Comparison of ENCODE assay signal across 19 mouse cellular contexts in the genomic region with DNA sequence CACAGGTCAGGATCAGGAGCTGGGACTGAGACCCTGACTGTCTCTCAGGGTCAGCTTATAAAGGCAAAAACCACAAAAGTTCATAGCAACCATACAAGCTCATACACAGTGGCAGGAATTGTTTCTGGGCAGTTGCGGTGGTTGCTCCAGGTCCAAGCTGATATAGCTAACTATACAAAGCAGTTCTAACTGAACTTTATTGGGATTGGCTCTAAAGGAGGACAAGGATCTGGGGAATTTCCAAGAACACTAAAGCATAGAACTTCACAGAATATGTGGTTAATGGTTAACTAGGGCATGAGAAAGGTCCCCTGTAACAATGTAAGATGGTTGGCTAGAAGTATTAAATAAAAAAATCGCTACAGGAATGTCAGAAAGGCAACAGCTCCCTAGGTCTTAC.
DNase-seq lines count a peak whose midpoint lies in the region; ATAC-seq and TF ChIP-seq lines count a peak whose summit lies in the region.
"Had no signal": no experiment of that assay in that cellular context is flagged by ENCODE, and none has a peak within 500 bp of the region (broad histone marks: within the 10 kb centered on the region; RNA-seq: fewer than 3 reads in every experiment).

No protein-coding gene starts in this region.

- DNase-seq in kidney, adult 18-20 months, result no peak
- peak; percentile 39 for DNase-seq in Muller cell, postnatal 12 days (ENCODE audit: inconsistent ontology term)
- no peak for DNase-seq in stomach, postnatal 0 days (ENCODE audit: low spot score)
- no peak for DNase-seq in left cerebral cortex, postnatal 36 days (ENCODE audit: low spot score in 2 of 2)
- DNase-seq: adrenal gland, postnatal 10 days; cerebellum, adult 11 months; cerebellum, adult 8-10 months; cerebellum, postnatal 14 days; gastrocnemius, postnatal 14 days; heart, adult 2 months; heart, postnatal 14 days had no signal

- no peak overlapping the region for H3K27ac ChIP-seq in kidney, embryonic 16.5 days (ENCODE audit: low read length)
- H3K27ac ChIP-seq in intestine, embryonic 16.5 days (ENCODE audit: low read length), result no peak overlapping the region
- no peak overlapping the region for H3K27ac ChIP-seq in stomach, postnatal 0 days (replicated peaks)
- H3K27ac ChIP-seq: embryonic facial prominence, embryonic 13.5 days; forebrain, embryonic 12.5 days; heart, adult 2 months; heart, embryonic 15.5 days; hindbrain, embryonic 13.5 days had no signal

- no peak for TF ChIP-seq CTCF in stomach, postnatal 0 days (IDR thresholded peaks at IDR 0.05; ENCODE audit: low read depth)

- H3K9ac ChIP-seq in kidney, embryonic 16.5 days (replicated peaks; ENCODE audit: low read length), result no peak overlapping the region
- no peak overlapping the region for H3K9ac ChIP-seq in intestine, embryonic 16.5 days (ENCODE audit: low read depth, low read length)
- H3K9ac ChIP-seq in stomach, postnatal 0 days (ENCODE audit: low read length), result no peak overlapping the region
- H3K9ac ChIP-seq: embryonic facial prominence, embryonic 13.5 days; forebrain, embryonic 12.5 days; heart, embryonic 15.5 days; hindbrain, embryonic 13.5 days had no signal

- no peak overlapping the region for H3K4me3 ChIP-seq in kidney, embryonic 16.5 days (ENCODE audit: low read length)
- no peak overlapping the region for H3K4me3 ChIP-seq in intestine, embryonic 16.5 days (ENCODE audit: low read length)
- no peak overlapping the region for H3K4me3 ChIP-seq in stomach, postnatal 0 days (ENCODE audit: low read depth, low read length)
- H3K4me3 ChIP-seq: embryonic facial prominence, embryonic 13.5 days; forebrain, embryonic 12.5 days; heart, adult 2 months; heart, embryonic 15.5 days; hindbrain, embryonic 13.5 days had no signal

- H3K27me3 ChIP-seq in kidney, embryonic 16.5 days (ENCODE audit: insufficient read depth, low read length), result no peaks in the 10 kb centered on the region
- no peaks in the 10 kb centered on the region for H3K27me3 ChIP-seq in intestine, embryonic 16.5 days (replicated peaks; ENCODE audit: control insufficient read depth, insufficient read depth, low read length)
- no peaks in the 10 kb centered on the region for H3K27me3 ChIP-seq in stomach, postnatal 0 days (ENCODE audit: control insufficient read depth, insufficient read depth, low read length)
- H3K27me3 ChIP-seq: embryonic facial prominence, embryonic 13.5 days; forebrain, embryonic 12.5 days; heart, embryonic 15.5 days; hindbrain, embryonic 13.5 days had no signal

- H3K9me3 ChIP-seq in kidney, embryonic 16.5 days (ENCODE audit: low read length), result no peaks in the 10 kb centered on the region
- H3K9me3 ChIP-seq in intestine, embryonic 16.5 days (ENCODE audit: control insufficient read depth, low read length), result no peaks in the 10 kb centered on the region
- no peaks in the 10 kb centered on the region for H3K9me3 ChIP-seq in stomach, postnatal 0 days (ENCODE audit: control insufficient read depth, low read length)
- H3K9me3 ChIP-seq: embryonic facial prominence, embryonic 13.5 days; forebrain, embryonic 12.5 days; heart, embryonic 15.5 days; hindbrain, embryonic 13.5 days had no signal

- no peaks in the 10 kb centered on the region for H3K4me1 ChIP-seq in kidney, embryonic 16.5 days (ENCODE audit: insufficient read depth, low read length)
- no peaks in the 10 kb centered on the region for H3K4me1 ChIP-seq in intestine, embryonic 16.5 days (ENCODE audit: control insufficient read depth, insufficient read depth, low read length)
- no peaks in the 10 kb centered on the region for H3K4me1 ChIP-seq in stomach, postnatal 0 days (replicated peaks; ENCODE audit: control insufficient read depth, insufficient read depth)
- H3K4me1 ChIP-seq: embryonic facial prominence, embryonic 13.5 days; forebrain, embryonic 12.5 days; heart, embryonic 15.5 days; hindbrain, embryonic 13.5 days had no signal

- TF ChIP-seq EP300 in stomach, postnatal 0 days (optimal IDR thresholded peaks at IDR 0.05), result no peak

- intact Hi-C loops in left cerebral cortex, postnatal 36 days (cut with DNase I), result no loop called here

- no peaks in the 10 kb centered on the region for H3K36me3 ChIP-seq in kidney, embryonic 16.5 days (ENCODE audit: insufficient read depth, low read length)
- H3K36me3 ChIP-seq in intestine, embryonic 16.5 days (ENCODE audit: control insufficient read depth, insufficient read depth, low read length), result no peaks in the 10 kb centered on the region
- no peaks in the 10 kb centered on the region for H3K36me3 ChIP-seq in stomach, postnatal 0 days (ENCODE audit: control insufficient read depth, insufficient read depth, low read length)
- H3K36me3 ChIP-seq: embryonic facial prominence, embryonic 13.5 days; forebrain, embryonic 12.5 days; heart, embryonic 15.5 days; hindbrain, embryonic 13.5 days had no signal

- 75% methylated on average over 2 of the region's 2 CpGs for WGBS in kidney, embryonic 16.5 days
- 62% methylated on average over 2 of the region's 2 CpGs for WGBS in intestine, embryonic 16.5 days
- WGBS in stomach, postnatal 0 days, result 48% methylated on average over 2 of the region's 2 CpGs

- H3K4me2 ChIP-seq in kidney, embryonic 16.5 days (replicated peaks; ENCODE audit: low read depth, low read length), result no peak overlapping the region
- H3K4me2 ChIP-seq in intestine, embryonic 16.5 days (ENCODE audit: low read depth, low read length), result no peak overlapping the region
- H3K4me2 ChIP-seq in stomach, postnatal 0 days (replicated peaks; ENCODE audit: low read depth), result no peak overlapping the region
- H3K4me2 ChIP-seq: embryonic facial prominence, embryonic 13.5 days; forebrain, embryonic 12.5 days; heart, embryonic 11.5 days; heart, embryonic 15.5 days; hindbrain, embryonic 13.5 days had no signal

- ATAC-seq in kidney, embryonic 16.5 days (ENCODE audit: low FRiP score, low TSS enrichment), result peak; percentile 54; the same call in 1 of the 2 replicates
- ATAC-seq in intestine, embryonic 16.5 days, result peak; percentile 82
- peak; percentile 91 for ATAC-seq in stomach, postnatal 0 days (ENCODE audit: low FRiP score, low TSS enrichment)
- ATAC-seq: forebrain, embryonic 16.5 days had no signal
